Mouse (Mus musculus): ENCODE measurements around the gene Eif3g.

Eif3g gene

DNA sequence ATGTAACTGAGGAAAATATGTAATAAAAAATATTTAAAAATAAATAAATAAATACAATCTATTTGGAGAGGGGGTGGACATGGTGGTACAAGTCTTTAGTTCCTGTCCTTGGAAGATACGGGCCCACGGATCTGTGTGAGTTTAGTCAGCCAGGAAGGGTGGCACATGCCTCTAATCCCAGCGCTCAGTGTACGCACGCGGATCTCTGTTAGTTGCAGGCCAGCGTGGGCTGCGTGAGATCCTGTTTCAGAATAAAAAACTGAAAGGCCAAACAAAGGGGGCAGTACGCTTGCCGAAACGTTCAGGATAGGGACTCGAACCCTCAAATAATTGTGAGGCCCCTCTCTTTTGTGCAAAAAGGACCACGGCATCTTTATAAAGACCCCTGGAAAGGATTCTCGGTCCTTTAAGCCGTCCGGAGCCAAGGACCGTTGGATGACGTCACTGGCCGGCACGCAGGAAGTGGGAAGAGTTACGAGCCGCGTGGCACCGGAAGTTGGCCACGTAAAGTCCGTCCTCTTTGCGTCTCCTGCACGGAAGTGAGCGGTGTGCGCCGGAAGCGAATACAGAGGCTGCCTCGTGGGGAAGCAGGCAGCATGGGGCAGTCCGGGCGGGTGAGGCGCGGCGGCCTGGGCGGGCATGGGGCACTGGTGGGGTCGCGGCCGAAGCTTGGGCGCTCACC lies 10.6 kb downstream of the Eif3g start, which contains the start of gene Ppan:
Gene Ppan (plus strand): TSS at position 472 of the 682 bp plus-strand sequence.
- peak; percentile 98 for DNase-seq

GRCm38 (mm10) chr9:20887191-20887590 lies 11.2 kb downstream of the Eif3g start:
- no peak for DNase-seq

- no peak for DNase-seq
Measured at GRCm38 (mm10) chr9:20886563-20886962, 11.9 kb downstream of the Eif3g start.

- DNase-seq, result no peak
Measured at GRCm38 (mm10) chr9:20879097-20879792, 19.2 kb downstream of the Eif3g start, which contains the start of gene Angptl6. Gene Angptl6 (minus strand): TSS chr9:20879727.

DNA sequence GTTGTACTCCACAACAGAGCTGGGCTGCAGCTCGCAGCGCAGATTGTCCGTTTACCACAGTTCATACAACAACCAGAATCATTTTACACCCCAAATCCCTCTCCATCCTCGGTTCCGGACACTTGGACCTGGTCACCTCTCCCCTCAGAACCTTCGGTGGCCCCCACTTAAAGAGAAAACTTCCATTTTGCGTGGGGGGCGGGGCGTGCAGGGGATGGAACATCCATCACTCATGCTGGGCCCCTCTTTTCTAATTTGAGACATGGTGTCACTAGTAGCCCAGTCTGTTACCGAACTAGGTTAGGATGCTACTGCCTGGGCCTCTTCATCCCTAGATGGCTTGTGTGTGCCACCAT lies 19.7 kb downstream of the Eif3g start:
- DNase-seq, result peak; percentile 60

DNA sequence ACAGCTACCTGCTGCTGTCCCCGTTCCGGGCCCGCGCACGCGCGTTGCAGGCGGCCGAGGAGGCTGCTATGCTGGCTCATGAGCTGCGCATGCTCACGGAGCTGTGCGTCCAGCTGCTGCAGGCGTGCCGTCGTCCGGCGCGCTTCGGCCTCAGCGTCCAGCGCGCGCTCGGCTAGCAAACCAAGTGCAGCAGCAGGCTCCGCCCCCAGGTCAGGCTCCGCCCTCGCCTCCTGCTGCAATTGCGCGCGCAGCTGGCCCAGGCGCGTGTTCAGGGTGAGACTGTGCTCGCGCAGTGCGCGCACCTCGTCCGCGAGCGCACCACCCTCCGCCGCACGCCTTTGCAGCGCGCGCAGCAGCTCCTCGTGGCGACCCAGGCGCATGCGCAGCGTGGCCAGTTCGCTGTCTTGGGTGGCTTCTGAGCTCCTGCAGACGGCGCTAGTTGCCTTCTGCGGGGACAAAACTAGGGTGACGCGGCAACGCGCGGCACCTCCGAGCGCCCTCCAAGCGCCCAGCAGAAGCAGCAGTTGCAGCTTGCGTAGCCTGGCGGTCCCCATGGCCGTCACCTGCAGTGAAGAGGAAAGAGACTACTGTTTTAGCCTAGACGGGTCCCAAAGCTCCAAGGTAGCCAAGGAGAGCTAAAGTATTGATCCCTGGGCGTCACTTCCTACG lies 20.2 kb downstream of the Eif3g start:
- DNase-seq, result peak; percentile 100

DNA sequence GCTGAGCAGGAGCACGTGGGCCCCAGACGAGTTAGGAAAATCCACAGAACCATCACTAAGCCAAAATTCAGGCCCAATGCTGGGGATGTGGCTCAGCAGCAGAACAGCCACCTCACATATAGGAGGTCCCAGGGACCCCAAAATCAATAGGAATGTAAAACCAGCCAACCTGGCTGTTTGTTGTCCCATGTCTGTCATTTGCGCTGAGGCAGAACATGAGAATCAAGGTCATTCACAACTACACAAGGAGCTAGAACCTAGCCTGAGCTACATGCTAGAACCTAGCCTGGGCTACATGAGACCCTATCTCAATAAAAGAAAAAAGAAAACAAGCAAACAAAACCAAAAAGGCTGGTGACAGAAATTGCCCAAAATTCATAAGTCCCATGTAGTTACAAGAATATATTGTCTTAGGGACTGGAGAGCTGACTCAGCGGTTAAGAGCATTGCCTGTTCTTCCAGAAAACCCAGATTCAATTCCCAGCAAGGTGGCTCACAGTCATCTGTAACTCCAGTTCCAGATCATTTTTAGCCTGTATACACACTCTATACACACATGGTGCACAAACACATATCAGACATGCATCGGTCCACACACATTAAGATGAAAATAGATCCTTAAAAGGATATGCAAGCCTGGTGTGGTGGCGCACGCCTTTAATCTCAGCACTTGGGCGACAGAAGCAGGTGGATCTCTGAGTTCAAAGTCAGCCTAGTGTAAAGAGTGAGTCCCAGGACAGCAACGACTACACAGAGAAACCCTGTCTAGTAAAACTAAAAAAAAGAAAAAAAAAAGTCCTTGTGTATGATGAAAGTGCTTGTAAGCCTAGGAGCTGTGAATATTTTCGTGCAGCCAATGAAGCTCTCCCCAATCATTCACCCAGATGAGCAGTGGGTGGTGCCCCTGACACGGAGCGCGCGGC lies 21.0 kb downstream of the Eif3g start:
- peak; percentile 12 for DNase-seq

DNA sequence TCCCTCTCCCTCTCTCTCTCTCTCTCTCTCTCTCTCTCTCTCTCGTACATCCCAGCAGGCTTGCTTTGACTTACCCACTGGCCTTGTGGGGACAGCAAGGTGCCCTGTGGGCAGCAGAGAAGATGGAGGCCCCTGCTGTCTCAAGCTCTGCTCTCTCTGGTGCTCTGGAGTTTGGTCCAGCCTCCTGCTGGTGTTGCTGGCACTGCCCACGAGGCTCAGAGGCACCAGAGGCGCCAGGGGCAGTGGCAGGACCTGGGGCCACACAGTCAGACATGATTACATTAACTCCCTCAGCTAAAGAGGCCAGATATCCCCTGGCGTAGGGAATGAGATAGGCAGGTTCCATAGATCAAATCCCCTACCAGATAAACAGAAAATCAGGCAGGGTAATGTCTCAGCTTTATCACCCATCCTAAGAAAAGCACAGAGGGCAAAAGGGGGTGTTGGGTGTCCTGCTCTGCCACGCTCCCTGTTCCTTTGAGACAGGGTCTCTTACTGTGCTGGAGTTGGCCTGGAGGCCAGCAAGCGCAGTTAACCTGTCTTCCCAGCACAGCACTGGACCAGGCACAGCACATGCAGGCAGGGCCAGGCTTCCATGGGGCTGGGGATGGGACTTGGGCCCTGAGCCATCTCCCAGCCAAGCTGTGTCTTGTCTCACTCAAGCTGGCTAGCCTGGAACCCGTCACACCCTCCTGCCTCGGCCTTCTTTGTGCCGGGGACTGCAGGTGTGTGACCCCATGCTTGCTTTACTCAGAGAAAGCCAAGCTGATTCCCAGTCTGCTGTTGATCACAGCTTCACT lies 21.9 kb downstream of the Eif3g start:
- no peak for DNase-seq

GRCm38 (mm10) chr9:20875021-20875790 lies 23.2 kb downstream of the Eif3g start:
- peak; percentile 50 for DNase-seq

GRCm38 (mm10) chr9:20873521-20873920 lies 24.9 kb downstream of the Eif3g start:
- DNase-seq, result no peak

- no peak for DNase-seq
Measured at GRCm38 (mm10) chr9:20872991-20873390, 25.4 kb downstream of the Eif3g start.

DNA sequence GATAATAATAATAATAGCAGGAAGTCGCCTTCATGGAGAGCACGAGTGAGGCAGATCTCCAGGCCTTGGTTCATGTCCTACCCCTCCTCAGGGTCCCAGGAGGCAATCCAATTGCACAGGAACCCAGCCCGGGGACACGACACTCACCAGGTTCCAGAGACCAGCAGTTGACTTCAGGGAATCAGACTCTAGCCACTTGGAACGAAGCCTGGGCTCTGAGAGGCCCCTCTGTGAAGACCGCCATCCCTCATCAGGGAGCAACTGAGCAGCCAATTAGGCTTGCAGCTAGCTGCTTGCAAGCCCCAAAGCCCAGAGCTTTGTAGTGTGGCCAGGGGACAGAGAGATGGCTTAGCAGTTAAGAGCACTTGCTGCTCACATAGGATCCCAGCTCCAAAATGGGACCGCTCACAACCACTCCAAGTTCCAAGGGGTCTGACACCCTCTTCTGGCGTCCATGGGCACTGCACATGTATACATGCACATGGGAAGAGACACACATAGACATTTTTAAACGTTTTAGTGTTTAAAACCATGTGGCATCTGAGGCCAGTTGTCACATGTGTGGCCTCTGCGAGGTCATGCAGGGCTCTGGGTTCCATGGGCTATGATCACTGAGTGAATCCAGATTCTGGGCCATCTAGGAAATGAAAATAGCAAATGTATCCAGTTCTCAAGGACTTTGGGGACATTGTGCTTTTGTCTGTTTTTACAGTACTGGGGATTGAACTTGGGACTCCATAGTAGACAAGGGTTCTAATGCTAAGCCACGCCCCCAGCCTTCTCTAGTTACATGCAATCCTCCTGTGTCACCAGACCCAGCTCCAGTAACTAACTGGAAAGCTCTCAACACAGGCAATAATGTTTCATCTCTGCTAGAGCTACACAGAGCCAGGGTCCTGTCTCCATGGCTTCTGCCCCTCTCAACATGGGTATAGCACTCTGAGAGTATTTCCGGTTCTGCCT lies 27.9 kb downstream of the Eif3g start:
- DNase-seq, result peak; percentile 21

GRCm38 (mm10) chr9:20869246-20869645 lies 29.2 kb downstream of the Eif3g start:
- peak; percentile 54 for DNase-seq

GRCm38 (mm10) chr9:20868448-20869001 lies 29.9 kb downstream of the Eif3g start, which contains the start of gene A230050P20Rik:
Gene A230050P20Rik (plus strand): TSS chr9:20868642.
- peak; percentile 83 for DNase-seq

DNA sequence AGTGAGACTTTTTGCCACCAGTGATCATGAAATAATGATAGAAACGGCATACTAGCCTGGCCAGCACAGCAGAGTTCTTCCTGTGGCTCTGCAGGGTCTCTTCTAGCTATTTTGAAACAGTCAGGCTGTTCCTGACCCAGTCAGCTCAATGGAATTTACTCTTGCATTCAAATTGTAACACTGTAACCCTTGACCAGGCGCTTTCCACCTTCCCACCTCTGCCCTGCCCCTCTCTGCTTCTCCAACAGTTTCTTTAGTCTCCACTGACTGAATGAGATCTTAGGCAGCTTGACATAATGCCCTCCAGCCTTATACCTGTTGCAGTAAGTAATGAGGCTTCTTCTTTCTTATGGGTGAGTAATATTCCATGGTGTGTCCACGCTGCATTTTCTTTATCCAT lies 31.5 kb downstream of the Eif3g start:
- DNase-seq, result no peak

DNA sequence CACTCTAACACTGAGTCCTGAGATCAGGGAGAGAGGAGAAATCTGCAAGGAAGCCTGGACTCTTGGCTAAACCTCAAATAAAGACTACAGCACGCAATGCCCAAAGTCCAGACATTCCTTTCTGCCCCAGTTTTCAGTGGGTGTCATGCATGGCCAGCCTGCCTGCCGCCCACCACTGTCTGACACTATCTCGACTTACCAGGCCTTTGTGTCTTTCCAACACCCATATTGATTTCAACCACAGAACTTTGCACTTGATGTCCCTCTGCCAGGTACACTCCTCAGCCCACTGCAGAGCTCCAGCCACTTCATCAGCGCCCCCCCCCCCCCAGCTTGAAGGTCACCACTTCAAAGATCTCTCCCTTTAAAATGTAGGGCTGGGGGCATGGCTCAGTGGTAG lies 36.2 kb downstream of the Eif3g start:
- DNase-seq, result no peak

GRCm38 (mm10) chr9:20861821-20862220 lies 36.6 kb downstream of the Eif3g start:
- DNase-seq, result peak; percentile 57

DNA sequence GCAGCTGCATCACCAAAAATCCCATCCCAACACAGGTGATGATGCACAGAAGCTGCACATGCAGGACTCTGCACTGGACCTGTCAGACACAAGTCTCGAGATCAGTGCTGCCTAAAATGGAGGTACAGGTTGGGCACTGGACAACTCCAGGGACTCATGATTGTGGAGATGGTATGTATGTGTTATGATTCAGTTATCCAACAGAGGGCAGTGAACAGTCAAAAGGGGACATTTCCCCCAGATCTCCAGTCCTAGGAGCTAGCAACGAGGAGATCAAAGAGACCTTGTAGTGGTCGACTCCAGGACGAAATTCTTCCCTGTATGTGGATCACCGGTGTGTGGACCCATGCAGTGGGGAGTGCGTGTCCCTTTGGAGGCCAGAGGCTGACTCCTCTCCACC lies 38.5 kb downstream of the Eif3g start:
- DNase-seq, result no peak

GRCm38 (mm10) chr9:20857131-20857530 lies 41.3 kb downstream of the Eif3g start:
- DNase-seq, result peak; percentile 80
